ENCODE assay signal across 9 mouse cellular contexts in the genomic region with DNA sequence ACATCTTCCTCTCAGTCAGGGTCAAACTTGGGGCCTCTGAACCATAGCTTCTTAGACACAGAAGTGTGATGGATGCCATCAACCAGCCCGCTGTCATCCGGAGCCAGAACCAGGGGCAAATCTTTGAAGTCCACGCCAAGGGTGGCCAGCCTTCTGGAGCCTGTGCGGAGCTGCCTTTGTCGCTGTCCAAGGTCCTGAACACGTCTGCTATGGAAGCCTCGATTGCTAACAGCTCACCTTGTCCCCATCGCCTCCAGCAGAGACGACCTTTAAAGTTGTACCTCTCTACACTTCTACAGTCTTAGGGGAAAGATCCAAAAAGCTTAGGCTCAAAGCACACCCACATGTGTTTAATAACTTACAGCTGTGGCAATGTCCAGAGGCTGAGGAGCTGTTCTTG. TPM values are rescaled to one million over a fixed set of nuclear protein-coding genes. Genes with fewer than 3 reads are reported as not detected.
A peak's percentile ranks its signal among the peaks of the same experiment; 100 is the strongest.
DNase-seq lines count a peak whose midpoint lies in the region; ATAC-seq and TF ChIP-seq lines count a peak whose summit lies in the region.
"Had no signal": no experiment of that assay in that cellular context is flagged by ENCODE, and none has a peak within 500 bp of the region (broad histone marks: within the 10 kb centered on the region; RNA-seq: fewer than 3 reads in every experiment).

No protein-coding gene starts in this region.

- TF ChIP-seq CTCF in liver, postnatal 0 days (IDR thresholded peaks at IDR 0.05; ENCODE audit: low read depth), result no peak

- intact Hi-C loops in left cerebral cortex, postnatal 4 days (cut with DNase I), result loop anchor here (5.0 to 10.0 kb wide), 2 partner anchors 64 to 97 kb away; no protein-coding TSS in a partner anchor
- intact Hi-C loops in left cerebral cortex, postnatal 36 days (cut with DNase I), result no loop called here

- TF ChIP-seq EP300 in liver, postnatal 0 days (IDR thresholded peaks at IDR 0.05; ENCODE audit: low read depth), result no peak

- H3K4me2 ChIP-seq in liver, postnatal 0 days (ENCODE audit: low read depth, low read length), result no peak overlapping the region
- H3K4me2 ChIP-seq: limb, embryonic 15.5 days had no signal

- H3K4me3 ChIP-seq in liver, postnatal 0 days (ENCODE audit: low read depth, low read length), result no peak overlapping the region
- H3K4me3 ChIP-seq: limb, embryonic 15.5 days had no signal

- WGBS in liver, postnatal 0 days (ENCODE audit: insufficient replicate concordance), result 1% methylated on average over 9 of the region's 9 CpGs

- peak; percentile 41 for DNase-seq in left cerebral cortex, postnatal 4 days
- no peak for DNase-seq in left cerebral cortex, postnatal 36 days (ENCODE audit: low spot score in 2 of 2)
- peak; percentile 71 to 90 for DNase-seq in adrenal gland, adult (ENCODE audit: inconsistent age in 2 of 2, low spot score in 1 of 2)
- DNase-seq in gastrocnemius, postnatal 10 days, result peak; percentile 84
- peak; percentile 81 for DNase-seq in liver, postnatal 0 days
- peak; percentile 53 to 87 for DNase-seq in spleen, postnatal 4 days (ENCODE audit: low spot score in 2 of 2)
- DNase-seq in left cerebral cortex, adult 8-10 months (ENCODE audit: low spot score in 2 of 2), result no peak
- no peak for DNase-seq in cerebellum, adult 9-10 months

- no peaks in the 10 kb centered on the region for H3K36me3 ChIP-seq in liver, postnatal 0 days (replicated peaks; ENCODE audit: insufficient read depth, low read length)
- H3K36me3 ChIP-seq: limb, embryonic 15.5 days had no signal

- H3K27ac ChIP-seq in liver, postnatal 0 days (ENCODE audit: low read depth), result no peak overlapping the region
- H3K27ac ChIP-seq: limb, embryonic 15.5 days had no signal

- H3K4me1 ChIP-seq in liver, postnatal 0 days (ENCODE audit: insufficient read depth), result no peaks in the 10 kb centered on the region; the same call in 1 of the 2 replicates

- peaks cover 35% of the 10 kb centered on the region for H3K27me3 ChIP-seq in liver, postnatal 0 days (ENCODE audit: insufficient read depth, low read length)

- ATAC-seq in liver, postnatal 0 days, result no peak

- no peak overlapping the region for H3K9ac ChIP-seq in liver, postnatal 0 days (replicated peaks)
- H3K9ac ChIP-seq: limb, embryonic 15.5 days had no signal

- H3K9me3 ChIP-seq in liver, postnatal 0 days (ENCODE audit: low read length), result no peaks in the 10 kb centered on the region
- H3K9me3 ChIP-seq: limb, embryonic 15.5 days had no signal

RNA-seq across cellular contexts. Expression of a gene that starts 8.0 kb away (rescaled TPM):
- total RNA-seq in left cerebral cortex, postnatal 4 days (2021), result under 1 TPM; 0.48 to 0.74 TPM
- total RNA-seq in left cerebral cortex, postnatal 36 days (2021), result not detected
- not detected for total RNA-seq in gastrocnemius, postnatal 10 days (2021)
- polyA plus RNA-seq in liver, postnatal 0 days (2015; fragmentation: Nextera tagmentation; extraction: Ambion mirVana), result not detected in 2 replicates
- total RNA-seq in left cerebral cortex, adult 8-10 months (2022), result under 1 TPM in 3 of 4 experiments, not detected in 1; 0.11 to 0.27 (median 0.14) TPM

RNA-seq across cellular contexts. Expression of a gene that starts 12.4 kb away (rescaled TPM):
- total RNA-seq in left cerebral cortex, postnatal 4 days (2021), result 100 to 1,000 TPM; 121 to 122 TPM
- total RNA-seq in left cerebral cortex, postnatal 36 days (2021), result 100 to 1,000 TPM; 255 to 263 TPM
- under 1 TPM; 0.75 to 0.81 TPM for total RNA-seq in gastrocnemius, postnatal 10 days (2021)
- polyA plus RNA-seq in liver, postnatal 0 days (2015; fragmentation: Nextera tagmentation; extraction: Ambion mirVana), result 0.05 TPM in 1 of 2 replicates, not detected in the other
- total RNA-seq in left cerebral cortex, adult 8-10 months (2022), result 100 to 1,000 TPM; 253 to 298 (median 277) TPM

RNA-seq across cellular contexts. Expression of a gene that starts 16.2 kb away (rescaled TPM):
- under 1 TPM in 1 of 2 experiments, not detected in 1; 0.50 TPM for total RNA-seq in left cerebral cortex, postnatal 4 days (2021)
- under 1 TPM in 1 of 2 experiments, not detected in 1; 0.54 TPM for total RNA-seq in left cerebral cortex, postnatal 36 days (2021)
- total RNA-seq in gastrocnemius, postnatal 10 days (2021), result under 1 TPM in 1 of 2 experiments, not detected in 1; 0.29 TPM
- polyA plus RNA-seq in liver, postnatal 0 days (2015; fragmentation: Nextera tagmentation; extraction: Ambion mirVana), result 2.6 and 3.1 TPM in 2 replicates
- 1 to 10 TPM in 1 of 4 experiments, under 1 TPM in 2, not detected in 1; 0.59 to 1.3 (median 0.80) TPM for total RNA-seq in left cerebral cortex, adult 8-10 months (2022)

RNA-seq across cellular contexts. Expression of a gene that starts 41.6 kb away (rescaled TPM):
- 1 to 10 TPM; 4.3 to 5.1 TPM for total RNA-seq in left cerebral cortex, postnatal 4 days (2021)
- total RNA-seq in left cerebral cortex, postnatal 36 days (2021), result 1 to 10 TPM; 3.5 to 5.1 TPM
- 1 to 10 TPM; 3.7 to 4.6 TPM for total RNA-seq in gastrocnemius, postnatal 10 days (2021)
- polyA plus RNA-seq in liver, postnatal 0 days (2015; fragmentation: Nextera tagmentation; extraction: Ambion mirVana), result 0.20 and 0.43 TPM in 2 replicates
- 1 to 10 TPM; 3.7 to 5.0 (median 4.2) TPM for total RNA-seq in left cerebral cortex, adult 8-10 months (2022)

RNA-seq across cellular contexts. Expression of a gene that starts 51.6 kb away (rescaled TPM):
- 10 to 100 TPM; 88.1 to 90.1 TPM for total RNA-seq in left cerebral cortex, postnatal 4 days (2021)
- total RNA-seq in left cerebral cortex, postnatal 36 days (2021), result 10 to 100 TPM; 44.2 to 72.7 TPM
- total RNA-seq in gastrocnemius, postnatal 10 days (2021), result 10 to 100 TPM; 21.1 to 29.7 TPM
- 2.8 and 3.4 TPM in 2 replicates for polyA plus RNA-seq in liver, postnatal 0 days (2015; fragmentation: Nextera tagmentation; extraction: Ambion mirVana)
- total RNA-seq in left cerebral cortex, adult 8-10 months (2022), result 10 to 100 TPM; 50.1 to 67.1 (median 54.3) TPM

Comparison
In these comparisons a context has a peak if more than half of its experiments do, and no peak if none do; other contexts are left out.
1. DNase-seq: peak in left cerebral cortex, postnatal 4 days (single experiment), adrenal gland, adult (2 of 2), gastrocnemius, postnatal 10 days (single experiment), liver, postnatal 0 days (single experiment) and spleen, postnatal 4 days (2 of 2); none in left cerebral cortex, postnatal 36 days (0 of 2), left cerebral cortex, adult 8-10 months (0 of 2) and cerebellum, adult 9-10 months (single experiment).
2. RNA of a gene that starts 12.4 kb away (total RNA-seq): 253 to 298 TPM in left cerebral cortex, adult 8-10 months, 255 to 263 TPM in left cerebral cortex, postnatal 36 days and 121 to 122 TPM in left cerebral cortex, postnatal 4 days; 0.75 to 0.81 TPM in gastrocnemius, postnatal 10 days; every median in the first group is over 10 times any median in the second.